Mouse (Mus musculus): ENCODE measurements around the gene Aldh3b1. TPM values are rescaled to one million over a fixed set of nuclear protein-coding genes. Genes with fewer than 3 reads are reported as not detected.

The Aldh3b1 gene
- total RNA-seq, 1 experiment: 0.76 TPM

DNA sequence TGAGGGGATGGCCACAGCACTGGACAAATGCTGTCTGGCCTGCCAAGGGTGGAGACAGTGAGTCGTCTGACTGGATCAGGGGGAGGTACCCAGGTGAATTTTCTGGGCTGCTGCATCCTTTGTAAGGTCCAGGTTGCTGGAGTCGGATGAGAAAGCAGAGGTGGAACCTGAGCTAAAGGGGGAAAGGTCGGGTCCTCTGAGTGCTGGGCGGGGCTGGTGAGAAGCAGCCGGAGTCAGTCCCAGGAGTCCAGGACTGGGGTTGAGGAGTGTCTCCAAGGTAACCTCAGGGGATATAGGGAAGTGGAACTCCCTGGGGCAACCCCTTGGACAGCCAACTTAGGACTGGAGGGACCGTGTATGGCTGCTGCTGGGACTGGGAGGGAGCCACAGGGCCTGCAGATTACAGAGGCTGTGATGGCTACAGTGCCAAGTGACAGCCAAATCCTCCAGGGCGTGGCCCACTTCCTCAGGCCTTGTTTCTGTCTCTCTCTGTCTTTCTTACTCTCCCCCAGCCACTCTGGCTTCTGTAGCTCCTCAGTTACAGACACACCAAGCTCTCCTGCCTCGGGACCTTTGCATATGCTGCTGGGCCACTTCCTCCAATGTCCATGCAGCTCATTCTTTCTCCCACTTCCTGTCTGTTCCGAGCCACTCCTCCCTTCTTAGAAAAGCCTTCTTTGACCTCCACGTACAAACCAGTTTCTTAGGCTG, 6.8 kb downstream of the Aldh3b1 start:
- Histone ChIP-seq H3K4me3 (ENCODE audit: insufficient read depth in 1 of 2, low read depth in 1 of 2, low read length in 2 of 2, poor library complexity in 1 of 2, severe bottlenecking in 1 of 2) (no peak overlapping the region), H3K36me3 (ENCODE audit: control insufficient read depth, insufficient read depth, low read length, poor library complexity, severe bottlenecking) (no peaks in the 10 kb centered on the region), H3K9me3 (ENCODE audit: control insufficient read depth, insufficient read depth, low read depth, low read length) (no peaks in the 10 kb centered on the region), H3K9ac (ENCODE audit: insufficient read depth, low read depth, low read length, poor library complexity, severe bottlenecking) (no peak overlapping the region), H3K27ac (ENCODE audit: insufficient read depth, low read depth, low read length, poor library complexity, severe bottlenecking) (no peak overlapping the region), H3K4me1 (ENCODE audit: control insufficient read depth in 2 of 2, insufficient read depth in 2 of 2, low read length in 2 of 2, poor library complexity in 1 of 2) (peaks cover 0 to 10% of the 10 kb centered on the region in 2 experiments; a peak in 2 of 4 replicates)
- in situ Hi-C loops (cut with MboI; ENCODE audit: low sequenced_read_pairs in 2 of 2, unreplicated experiment in 2 of 2): no loop called here
- TF ChIP-seq HCFC1 (IDR thresholded peaks at IDR 0.05; ENCODE audit: borderline replicate concordance, insufficient read depth, low read length): no peak
- DNase-seq (ENCODE audit: low read depth, low spot score): no peak

DNA sequence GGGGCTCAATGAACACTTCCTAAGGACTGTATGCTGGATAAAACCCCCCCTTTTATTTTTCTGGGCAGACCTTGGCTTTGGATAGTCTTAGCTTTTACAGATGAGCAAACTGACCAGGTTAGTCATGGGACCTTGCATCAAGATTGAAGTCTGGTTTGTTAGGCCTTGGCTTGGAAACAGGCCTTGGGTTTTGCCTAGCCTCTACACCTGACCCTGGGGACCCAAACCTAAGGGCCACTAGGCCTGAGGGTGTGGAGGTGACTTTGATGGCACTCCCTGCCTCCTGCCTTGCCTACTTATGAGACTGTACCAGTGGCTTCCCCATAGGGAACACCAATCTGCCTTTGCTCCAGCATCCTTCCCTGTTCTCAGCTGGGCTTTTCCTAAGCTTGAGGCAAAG, 9.7 kb downstream of the Aldh3b1 start:
- Histone ChIP-seq H3K36me3 (ENCODE audit: control insufficient read depth, insufficient read depth, low read length, poor library complexity, severe bottlenecking) (no peaks in the 10 kb centered on the region), H3K9me3 (ENCODE audit: control insufficient read depth, insufficient read depth, low read depth, low read length) (no peaks in the 10 kb centered on the region), H3K4me1 (ENCODE audit: control insufficient read depth in 2 of 2, insufficient read depth in 2 of 2, low read length in 2 of 2, poor library complexity in 1 of 2) (peaks cover 0 to 10% of the 10 kb centered on the region in 2 experiments; a peak in 2 of 4 replicates), H3K27ac (ENCODE audit: insufficient read depth, low read depth, low read length, poor library complexity, severe bottlenecking) (no peak overlapping the region), H3K9ac (ENCODE audit: insufficient read depth, low read depth, low read length, poor library complexity, severe bottlenecking) (no peak overlapping the region), H3K4me3 (ENCODE audit: insufficient read depth in 1 of 2, low read depth in 1 of 2, low read length in 2 of 2, poor library complexity in 1 of 2, severe bottlenecking in 1 of 2) (no peak overlapping the region)
- TF ChIP-seq ZC3H11A (IDR thresholded peaks at IDR 0.05; ENCODE audit: borderline replicate concordance, low read depth, low read length) (no peak), HCFC1 (IDR thresholded peaks at IDR 0.05; ENCODE audit: borderline replicate concordance, insufficient read depth, low read length) (no peak), ZNF384 (IDR thresholded peaks at IDR 0.05; ENCODE audit: low read depth, low read length) (no peak), MAFK (IDR thresholded peaks at IDR 0.05; ENCODE audit: insufficient read depth, low read depth, low read length) (no peak), CHD2 (IDR thresholded peaks at IDR 0.05; ENCODE audit: low read depth, low read length) (no peak)
- DNase-seq (ENCODE audit: low read depth, low spot score): no peak
- in situ Hi-C loops (cut with MboI; ENCODE audit: low sequenced_read_pairs in 2 of 2, unreplicated experiment in 2 of 2): no loop called here

DNA sequence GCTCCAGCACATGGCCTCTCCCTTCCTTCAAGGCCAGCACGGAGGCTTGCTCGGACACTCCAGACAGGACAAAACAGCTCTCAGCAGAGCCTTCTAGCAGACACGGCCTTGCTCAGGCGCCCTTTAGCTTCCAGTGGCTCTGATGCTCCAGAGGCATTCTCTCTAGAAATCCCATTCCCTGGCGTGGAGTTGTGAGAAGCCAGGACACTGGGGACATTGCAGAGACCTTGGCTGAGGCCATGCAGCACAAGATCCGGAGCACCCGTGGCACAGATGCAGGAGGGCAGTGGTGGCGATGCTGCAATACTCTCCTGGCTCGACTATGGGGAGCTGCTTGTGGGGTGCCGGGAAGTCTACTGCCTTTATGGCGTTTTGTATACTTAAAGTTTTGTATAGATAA, 12.9 kb downstream of the Aldh3b1 start:
- Histone ChIP-seq H3K4me3 (ENCODE audit: insufficient read depth in 1 of 2, low read depth in 1 of 2, low read length in 2 of 2, poor library complexity in 1 of 2, severe bottlenecking in 1 of 2) (no peak overlapping the region), H3K4me1 (ENCODE audit: control insufficient read depth in 2 of 2, insufficient read depth in 2 of 2, low read length in 2 of 2, poor library complexity in 1 of 2) (0 out of 4 replicates have a peak, but pooled peaks cover 0 to 1% of the 10 kb centered on the region in 2 experiments), H3K9me3 (ENCODE audit: control insufficient read depth, insufficient read depth, low read depth, low read length) (no peaks in the 10 kb centered on the region), H3K9ac (ENCODE audit: insufficient read depth, low read depth, low read length, poor library complexity, severe bottlenecking) (no peak overlapping the region), H3K27ac (ENCODE audit: insufficient read depth, low read depth, low read length, poor library complexity, severe bottlenecking) (no peak overlapping the region), H3K36me3 (ENCODE audit: control insufficient read depth, insufficient read depth, low read length, poor library complexity, severe bottlenecking) (no peaks in the 10 kb centered on the region; the same call in 1 of the 2 replicates)
- DNase-seq (ENCODE audit: low read depth, low spot score): no peak
- TF ChIP-seq MAFK (IDR thresholded peaks at IDR 0.05; ENCODE audit: insufficient read depth, low read depth, low read length): no peak
- no peak for TF ChIP-seq ZNF384 (IDR thresholded peaks at IDR 0.05; ENCODE audit: low read depth, low read length)
- TF ChIP-seq ZC3H11A (IDR thresholded peaks at IDR 0.05; ENCODE audit: borderline replicate concordance, low read depth, low read length): no peak
- TF ChIP-seq CHD2 (IDR thresholded peaks at IDR 0.05; ENCODE audit: low read depth, low read length): no peak
- no peak for TF ChIP-seq HCFC1 (IDR thresholded peaks at IDR 0.05; ENCODE audit: borderline replicate concordance, insufficient read depth, low read length)
- in situ Hi-C loops (cut with MboI; ENCODE audit: low sequenced_read_pairs in 2 of 2, unreplicated experiment in 2 of 2): no loop called here

DNA sequence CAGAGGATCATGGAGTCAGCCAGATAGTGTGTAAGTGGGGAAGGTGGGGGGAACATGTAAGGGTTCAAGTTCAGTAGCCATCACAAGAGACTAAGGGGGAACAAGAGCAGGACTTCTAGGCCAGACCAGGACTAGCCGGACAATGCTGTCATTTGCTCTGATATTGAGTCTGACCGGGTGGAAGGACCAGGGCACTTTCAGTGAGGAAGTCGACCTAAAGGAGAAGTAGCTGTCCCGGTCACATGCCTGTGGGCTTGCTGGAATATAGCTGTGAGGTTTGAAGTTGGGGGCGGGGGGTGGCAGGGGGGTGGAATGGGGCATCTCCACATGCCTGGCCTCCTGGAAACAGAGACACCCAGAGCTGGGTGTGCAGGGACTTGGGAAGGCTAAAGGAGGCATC, 15.1 kb downstream of the Aldh3b1 start:
- Histone ChIP-seq H3K4me1 (ENCODE audit: control insufficient read depth in 2 of 2, insufficient read depth in 2 of 2, low read length in 2 of 2, poor library complexity in 1 of 2) (peaks cover 0 to 5% of the 10 kb centered on the region in 2 experiments; a peak in 1 of 4 replicates), H3K9me3 (ENCODE audit: control insufficient read depth, insufficient read depth, low read depth, low read length) (no peaks in the 10 kb centered on the region), H3K9ac (ENCODE audit: insufficient read depth, low read depth, low read length, poor library complexity, severe bottlenecking) (no peak overlapping the region), H3K27ac (ENCODE audit: insufficient read depth, low read depth, low read length, poor library complexity, severe bottlenecking) (no peak overlapping the region), H3K4me3 (ENCODE audit: insufficient read depth in 1 of 2, low read depth in 1 of 2, low read length in 2 of 2, poor library complexity in 1 of 2, severe bottlenecking in 1 of 2) (no peak overlapping the region), H3K36me3 (ENCODE audit: control insufficient read depth, insufficient read depth, low read length, poor library complexity, severe bottlenecking) (peaks cover 9% of the 10 kb centered on the region; the same call in 1 of the 2 replicates)
- in situ Hi-C loops (cut with MboI; ENCODE audit: low sequenced_read_pairs in 2 of 2, unreplicated experiment in 2 of 2): no loop called here
- DNase-seq (ENCODE audit: low read depth, low spot score): no peak
- TF ChIP-seq HCFC1 (IDR thresholded peaks at IDR 0.05; ENCODE audit: borderline replicate concordance, insufficient read depth, low read length) (no peak), ZC3H11A (IDR thresholded peaks at IDR 0.05; ENCODE audit: borderline replicate concordance, low read depth, low read length) (no peak), ZNF384 (IDR thresholded peaks at IDR 0.05; ENCODE audit: low read depth, low read length) (no peak), CHD2 (IDR thresholded peaks at IDR 0.05; ENCODE audit: low read depth, low read length) (no peak), MAFK (IDR thresholded peaks at IDR 0.05; ENCODE audit: insufficient read depth, low read depth, low read length) (no peak)

All from ES-E14 (cell line).